Mouse (Mus musculus) stomach, embryonic 16.5 days (tissue): ENCODE measurements around the gene Fhl3. TPM values are rescaled to one million over a fixed set of nuclear protein-coding genes. Genes with fewer than 3 reads are reported as not detected.
A peak's percentile ranks its signal among the peaks of the same experiment; 100 is the strongest.
"Not testable (repeated sequence)": the region's sequence is repeated elsewhere in the genome, so short reads cannot be mapped to it uniquely, and the experiment has no call there.

ENCODE experiments used
- ATAC-seq: fragments of 200-750 bp; cut with Nextera tagmentation; 2 replicates; pipeline ENCODE4 v1.8.0; 2017; ENCODE audit warnings: moderate number of reproducible peaks, moderate TSS enrichment; ENCODE audit not compliant: insufficient read depth, low FRiP score
- H3K27ac ChIP-seq: fragments of 300-500 bp; sonication (generic); 2 replicates; pipeline ENCODE4 v1.5.1; 2014; ENCODE audit warnings: low read length
- H3K27me3 ChIP-seq: fragments of 300-500 bp; sonication (generic); 2 replicates; pipeline ENCODE4 v1.6.1; 2014; ENCODE audit warnings: low read length, control low read depth, mixed read lengths; ENCODE audit not compliant: control insufficient read depth, insufficient read depth
- H3K36me3 ChIP-seq: fragments of 300-500 bp; sonication (generic); 2 replicates; pipeline ENCODE4 v1.6.1; 2014; ENCODE audit warnings: low read length; ENCODE audit not compliant: control insufficient read depth, insufficient read depth
- H3K4me1 ChIP-seq: fragments of 300-500 bp; sonication (generic); 2 replicates; pipeline ENCODE4 v1.6.1; 2014; ENCODE audit warnings: low read length, control low read depth, mixed read lengths; ENCODE audit not compliant: control insufficient read depth, insufficient read depth
- H3K4me2 ChIP-seq: fragments of 300-500 bp; sonication (generic); 2 replicates; pipeline ENCODE4 v1.6.1; 2014; ENCODE audit warnings: low read depth, low read length, mixed read lengths
- H3K4me3 ChIP-seq: fragments of 300-500 bp; sonication (generic); replicated peaks from 2 replicates; pipeline ENCODE4 v1.5.1; 2014; ENCODE audit warnings: mild to moderate bottlenecking, low read length
- H3K9ac ChIP-seq: fragments of 300-500 bp; sonication (generic); 2 replicates; pipeline ENCODE4 v1.6.1; 2014; ENCODE audit warnings: low read length
- H3K9me3 ChIP-seq: fragments of 300-500 bp; sonication (generic); replicated peaks from 2 replicates; pipeline ENCODE4 v1.6.1; 2016; ENCODE audit warnings: low read length, control low read depth; ENCODE audit not compliant: control insufficient read depth
- WGBS: fragments of 180-500 bp; shearing (Covaris S2); extraction: QIAGEN DNeasy Blood & Tissue Kit; methylation state at CpG from one replicate; pipeline ENCODE4 v1.1.7; 2014; 5-methylcytosine and 5-hydroxymethylcytosine counted together
- polyA plus RNA-seq: library from polyadenylated mRNA; unstranded; fragments of >200 nt; fragmentation: Nextera tagmentation; extraction: Ambion mirVana; gene quantifications from 2 replicates; pipeline ENCODE4 v1.2.1, GENCODE M21; 2015

Fhl3 gene
- polyA plus RNA-seq, 1 experiment from 2014 or later: 10.8 TPM

- WGBS: 6% methylated on average over 5 of the region's 5 CpGs
- Histone ChIP-seq H3K4me3 (no peak overlapping the region), H3K4me2 (peak overlapping the region; percentile 74), H3K9ac (no peak overlapping the region), H3K27ac (peak overlapping the region; percentile 99), H3K27me3 (no peaks in the 10 kb centered on the region), H3K36me3 (no peaks in the 10 kb centered on the region), H3K4me1 (peaks cover 22% of the 10 kb centered on the region), H3K9me3 (no peaks in the 10 kb centered on the region)
- no peak for ATAC-seq
Observed at GRCm38 (mm10) chr4:124710776-124711291, 10.3 kb downstream of the Fhl3 start.

DNA sequence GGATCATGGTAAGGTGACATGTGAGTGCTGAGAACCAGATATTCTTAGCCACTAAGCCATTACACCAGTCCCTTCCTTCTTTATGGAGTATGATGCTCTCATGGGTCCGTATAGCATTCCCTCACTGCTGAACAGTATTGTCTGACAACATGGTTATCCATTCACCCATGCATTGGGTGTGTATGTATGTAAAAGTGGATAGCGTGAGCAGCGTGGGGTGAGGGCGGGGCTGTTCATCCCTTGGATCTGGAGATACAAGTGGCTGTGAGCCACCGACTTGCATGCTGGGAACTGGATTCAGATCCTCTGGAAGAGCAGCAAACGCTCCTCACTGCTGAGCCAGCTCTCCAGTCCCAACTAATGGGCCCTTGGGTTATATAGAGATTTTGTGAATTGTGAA is 12.1 kb downstream of the Fhl3 start:
- Histone ChIP-seq H3K27me3 (no peaks in the 10 kb centered on the region), H3K36me3 (no peaks in the 10 kb centered on the region; the same call in 1 of the 2 replicates), H3K9ac (no peak overlapping the region), H3K4me3 (no peak overlapping the region), H3K9me3 (no peaks in the 10 kb centered on the region), H3K27ac (no peak overlapping the region), H3K4me1 (peaks cover 23% of the 10 kb centered on the region), H3K4me2 (no peak overlapping the region)
- no peak for ATAC-seq
- 79% methylated on average over 6 of the region's 6 CpGs for WGBS

- H3K27me3 ChIP-seq, H3K9ac ChIP-seq, H3K9me3 ChIP-seq, ATAC-seq, H3K36me3 ChIP-seq, H3K27ac ChIP-seq, H3K4me2 ChIP-seq, H3K4me3 ChIP-seq: not testable (repeated sequence)
- WGBS: 61% methylated on average over 5 of the region's 5 CpGs
- peaks cover 23% of the 10 kb centered on the region for H3K4me1 ChIP-seq
Observed at GRCm38 (mm10) chr4:124713850-124714249, 13.3 kb downstream of the Fhl3 start.

DNA sequence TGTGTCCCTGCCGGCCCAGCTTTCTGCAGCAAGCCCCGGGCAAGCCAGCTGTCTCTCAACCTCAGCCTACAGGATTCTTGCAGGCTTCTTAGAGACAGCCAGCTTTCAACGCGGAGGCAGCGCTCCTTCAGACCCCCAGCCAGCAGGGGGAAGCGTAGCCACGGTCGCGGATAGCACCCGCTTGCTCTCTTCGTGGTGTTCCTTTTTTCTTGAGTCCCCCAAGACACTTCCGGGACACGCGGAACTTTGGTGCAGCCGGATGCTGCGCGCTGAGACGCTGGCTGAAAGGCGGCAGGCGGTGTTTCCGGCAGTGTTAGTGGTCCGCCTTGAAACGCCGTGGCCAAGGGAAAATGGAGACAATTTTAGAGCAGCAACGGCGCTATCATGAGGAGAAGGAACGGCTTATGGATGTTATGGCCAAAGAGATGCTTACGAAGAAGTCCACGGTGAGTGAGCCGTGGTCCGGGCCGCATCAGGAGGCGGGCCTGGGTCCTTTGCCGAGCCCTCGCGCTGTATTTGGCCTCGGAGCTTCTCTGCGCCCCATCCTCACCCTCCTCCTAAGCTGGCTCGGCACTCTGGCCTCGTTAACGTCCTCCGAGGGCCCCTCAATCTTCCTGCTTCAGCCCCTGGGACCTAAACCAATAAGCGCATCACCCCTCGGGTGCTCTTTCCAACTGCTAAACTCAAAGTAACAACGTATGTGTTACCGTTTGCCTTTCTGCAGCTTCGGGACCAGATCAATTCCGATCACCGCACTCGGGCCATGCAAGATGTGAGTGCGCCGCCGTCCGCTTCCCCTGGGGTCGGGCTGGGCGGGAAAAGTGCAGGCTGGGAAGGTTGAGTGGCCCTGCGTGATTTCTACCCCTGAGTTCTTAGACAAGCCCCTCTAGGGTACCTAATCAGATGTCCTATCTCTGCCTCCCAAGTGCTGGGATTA is 14.3 kb downstream of the Fhl3 start, which contains the start of gene Sf3a3:
Gene Sf3a3 (plus strand): TSS at position 232 of the 937 bp plus-strand sequence.
- H3K4me2 ChIP-seq: peak within 1 kb of the TSS; percentile 74
- H3K9me3 ChIP-seq: no peaks in the 10 kb centered on the region
- peaks cover 5% of the 10 kb centered on the region; the same call in 1 of the 2 replicates for H3K36me3 ChIP-seq
- H3K4me1 ChIP-seq: peaks cover 16% of the 10 kb centered on the region
- ATAC-seq: peak; percentile 93
- peak within 1 kb of the TSS; percentile 72 for H3K27ac ChIP-seq
- H3K9ac ChIP-seq: peak within 1 kb of the TSS; percentile 91
- H3K4me3 ChIP-seq: peak within 1 kb of the TSS; percentile 84
- WGBS: under 1% methylated on average over 57 of the region's 57 CpGs
- H3K27me3 ChIP-seq: no peaks in the 10 kb centered on the region

DNA sequence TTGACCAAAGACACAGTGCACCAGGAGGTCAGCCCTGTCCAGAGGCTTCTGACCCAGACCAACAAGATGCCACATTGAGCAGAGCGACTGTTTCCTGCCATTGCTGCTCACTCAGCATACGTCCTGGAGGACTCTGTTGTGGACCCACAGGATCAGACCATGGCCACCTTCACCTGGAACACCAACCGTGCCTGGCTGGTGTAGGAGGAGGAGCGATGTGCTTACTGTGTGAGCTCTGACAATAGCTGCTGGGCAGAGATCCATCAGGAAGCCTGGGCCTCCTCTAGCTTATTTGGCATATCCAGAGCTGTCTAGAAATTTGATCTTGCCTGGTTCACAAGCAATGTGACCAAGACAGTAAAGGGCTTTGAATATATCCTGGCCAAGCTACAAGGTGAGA is 18.6 kb downstream of the Fhl3 start:
- peaks cover 6% of the 10 kb centered on the region for H3K4me1 ChIP-seq
- peaks cover 5% of the 10 kb centered on the region; the same call in 1 of the 2 replicates for H3K36me3 ChIP-seq
- no peak overlapping the region for H3K4me2 ChIP-seq

DNA sequence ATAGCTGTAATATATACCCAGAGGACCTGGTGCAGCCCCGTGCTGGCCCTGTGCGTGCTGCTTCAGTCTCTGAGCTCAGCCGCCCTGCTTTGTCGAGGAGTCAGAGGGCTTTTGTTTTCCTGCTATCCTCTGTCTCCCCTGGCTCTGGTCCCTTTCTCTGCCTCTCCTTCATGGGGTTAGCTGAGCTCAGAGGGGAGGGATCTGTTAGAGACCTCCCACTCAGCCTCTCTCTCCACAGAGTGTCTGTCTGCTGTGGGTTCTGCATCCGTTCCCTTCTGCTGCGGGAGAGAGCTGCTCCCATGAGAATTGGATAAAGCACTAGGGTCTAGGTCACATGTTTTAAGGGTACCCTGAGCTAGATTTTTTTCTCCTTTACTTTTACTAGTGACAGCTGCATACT is 25.6 kb downstream of the Fhl3 start:
- no peak for ATAC-seq
- no peak overlapping the region for H3K27ac ChIP-seq
- H3K9ac ChIP-seq: no peak overlapping the region
- no peaks in the 10 kb centered on the region for H3K27me3 ChIP-seq
- H3K9me3 ChIP-seq: no peaks in the 10 kb centered on the region
- H3K36me3 ChIP-seq: peaks cover 49% of the 10 kb centered on the region
- H3K4me1 ChIP-seq: no peaks in the 10 kb centered on the region
- H3K4me3 ChIP-seq: no peak overlapping the region
- 92% methylated on average over 6 of the region's 6 CpGs for WGBS
- H3K4me2 ChIP-seq: no peak overlapping the region

More for the DNA sequence above, 18.6 kb downstream of the Fhl3 start:
- no peaks in the 10 kb centered on the region for H3K27me3 ChIP-seq
- ATAC-seq: no peak
- H3K9me3 ChIP-seq: no peaks in the 10 kb centered on the region
- H3K4me3 ChIP-seq: no peak overlapping the region
- no peak overlapping the region for H3K9ac ChIP-seq
- no peak overlapping the region for H3K27ac ChIP-seq
- WGBS: 93% methylated on average over 4 of the region's 4 CpGs

GRCm38 (mm10) chr4:124736952-124737351 is 36.5 kb downstream of the Fhl3 start:
- no peaks in the 10 kb centered on the region for H3K27me3 ChIP-seq
- no peaks in the 10 kb centered on the region for H3K9me3 ChIP-seq
- H3K27ac ChIP-seq: no peak overlapping the region
- peaks cover 4% of the 10 kb centered on the region for H3K4me1 ChIP-seq
- no peak overlapping the region for H3K4me3 ChIP-seq
- ATAC-seq: no peak
- no peak overlapping the region for H3K9ac ChIP-seq
- H3K36me3 ChIP-seq: no peaks in the 10 kb centered on the region
- WGBS: 68% methylated on average over 2 of the region's 2 CpGs
- H3K4me2 ChIP-seq: no peak overlapping the region

- Histone ChIP-seq H3K36me3 (no peaks in the 10 kb centered on the region), H3K4me2 (no peak overlapping the region), H3K27me3 (no peaks in the 10 kb centered on the region), H3K9ac (no peak overlapping the region), H3K4me3 (no peak overlapping the region), H3K27ac (no peak overlapping the region), H3K4me1 (peaks cover 7% of the 10 kb centered on the region), H3K9me3 (no peaks in the 10 kb centered on the region)
- 78% methylated on average over 5 of the region's 5 CpGs for WGBS
- no peak for ATAC-seq
Observed at GRCm38 (mm10) chr4:124737486-124737885, 37.0 kb downstream of the Fhl3 start.

- H3K4me1 ChIP-seq: peaks cover 10% of the 10 kb centered on the region
- H3K27ac ChIP-seq: no peak overlapping the region
- H3K4me2 ChIP-seq: no peak overlapping the region
- ATAC-seq: no peak
- 56% methylated on average over 4 of the region's 4 CpGs for WGBS
- H3K36me3 ChIP-seq: no peaks in the 10 kb centered on the region
- H3K4me3 ChIP-seq: no peak overlapping the region
- no peaks in the 10 kb centered on the region for H3K9me3 ChIP-seq
- no peaks in the 10 kb centered on the region for H3K27me3 ChIP-seq
- no peak overlapping the region for H3K9ac ChIP-seq
Observed at GRCm38 (mm10) chr4:124738013-124738412, 37.5 kb downstream of the Fhl3 start.
